Mouse (Mus musculus) neural tube, embryonic 12.5 days (tissue): ENCODE data around the gene Mprip. TPM values are rescaled to one million over a fixed set of nuclear protein-coding genes. Genes with fewer than 3 reads are reported as not detected.

ENCODE experiments used
- ATAC-seq: fragments of 200-750 bp; cut with Nextera tagmentation; 2 replicates; pipeline ENCODE4 v1.8.0; 2017; ENCODE audit warnings: low read depth, mild to moderate bottlenecking, moderate TSS enrichment, moderate library complexity; ENCODE audit not compliant: low FRiP score
- H3K27ac ChIP-seq: fragments of 300-500 bp; sonication (generic); 2 replicates; pipeline ENCODE4 v1.5.1; 2016
- H3K27me3 ChIP-seq: fragments of 300-500 bp; sonication (generic); replicated peaks from 2 replicates; pipeline ENCODE4 v1.6.1; 2016; ENCODE audit warnings: mild to moderate bottlenecking
- H3K36me3 ChIP-seq: fragments of 300-500 bp; sonication (generic); 2 replicates; pipeline ENCODE4 v1.6.1; 2016; ENCODE audit warnings: mild to moderate bottlenecking
- H3K4me1 ChIP-seq: fragments of 300-500 bp; sonication (generic); 2 replicates; pipeline ENCODE4 v1.6.1; 2016
- H3K4me2 ChIP-seq: fragments of 300-500 bp; sonication (generic); replicated peaks from 2 replicates; pipeline ENCODE4 v1.6.1; 2016; ENCODE audit warnings: mild to moderate bottlenecking
- H3K4me3 ChIP-seq: fragments of 300-500 bp; sonication (generic); 2 replicates; pipeline ENCODE4 v1.5.1; 2016
- H3K9ac ChIP-seq: fragments of 300-500 bp; sonication (generic); 2 replicates; pipeline ENCODE4 v1.6.1; 2016; ENCODE audit warnings: mild to moderate bottlenecking
- H3K9me3 ChIP-seq: fragments of 300-500 bp; sonication (generic); 2 replicates; pipeline ENCODE4 v1.6.1; 2016; ENCODE audit warnings: mild to moderate bottlenecking
- WGBS: fragments of 180-500 bp; shearing (Covaris S2); methylation state at CpG from one replicate; pipeline ENCODE4 v1.1.7; 2016; 5-methylcytosine and 5-hydroxymethylcytosine counted together
- polyA plus RNA-seq: library from polyadenylated mRNA; unstranded; fragments of >200 nt; fragmentation: Nextera tagmentation; extraction: Ambion mirVana; gene quantifications from 2 replicates; pipeline ENCODE4 v1.2.1, GENCODE M21; 2016

Mprip gene
- polyA plus RNA-seq, 1 experiment from 2014 or later: 123 TPM

DNA sequence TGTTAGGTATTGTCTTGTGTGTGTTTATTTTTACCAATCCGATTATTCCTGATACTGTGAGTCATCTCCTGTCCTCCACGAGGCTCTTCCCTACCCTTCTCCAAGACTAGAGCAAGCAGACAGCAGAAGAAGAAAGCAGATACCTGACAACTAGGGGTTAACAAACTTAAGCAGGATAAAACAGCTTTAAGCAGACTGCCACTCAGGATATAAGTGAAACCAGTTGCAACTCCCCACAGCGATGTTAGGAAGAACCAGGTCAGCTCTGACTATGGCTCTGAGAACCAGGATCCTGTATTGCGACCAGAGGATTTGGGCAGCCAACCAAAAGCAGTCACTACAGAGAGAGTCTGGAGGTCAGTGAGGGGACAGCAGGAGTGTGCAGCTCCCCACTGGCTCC, 150.1 kb downstream of the Mprip start:
- peaks cover 24% of the 10 kb centered on the region for H3K36me3 ChIP-seq
- H3K9ac ChIP-seq: no peak overlapping the region
- no peak for ATAC-seq
- no peak overlapping the region for H3K27ac ChIP-seq
- H3K27me3 ChIP-seq: no peaks in the 10 kb centered on the region
- peaks cover 10% of the 10 kb centered on the region for H3K4me1 ChIP-seq
- no peak overlapping the region for H3K4me2 ChIP-seq
- 82% methylated on average over 4 of the region's 4 CpGs for whole genome bisulfite sequencing
- no peak overlapping the region for H3K4me3 ChIP-seq
- H3K9me3 ChIP-seq: no peaks in the 10 kb centered on the region

DNA sequence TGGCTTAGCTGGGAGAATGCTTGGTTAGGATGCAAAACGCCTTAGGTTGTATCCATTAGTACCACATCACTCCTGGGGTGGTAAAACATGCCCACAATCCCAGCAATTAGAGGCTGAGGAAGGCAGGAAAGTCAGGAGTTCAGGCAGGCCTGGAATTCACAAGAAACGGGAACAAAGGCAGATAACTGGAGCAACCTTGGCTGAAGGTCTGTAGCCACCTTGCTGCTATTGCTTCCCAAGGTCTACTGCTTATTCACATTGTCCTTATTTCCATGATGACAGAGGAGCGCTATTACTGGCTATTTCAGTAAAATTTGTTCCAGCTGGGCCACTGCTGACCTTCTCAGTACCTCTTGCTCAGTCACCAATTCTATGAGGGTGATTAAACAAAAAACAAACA, 152.2 kb downstream of the Mprip start:
- H3K4me2 ChIP-seq: no peak overlapping the region
- H3K36me3 ChIP-seq: peaks cover 29% of the 10 kb centered on the region
- H3K9me3 ChIP-seq: no peaks in the 10 kb centered on the region
- no peak for ATAC-seq
- no peaks in the 10 kb centered on the region for H3K27me3 ChIP-seq
- no peak overlapping the region for H3K4me3 ChIP-seq
- peaks cover 9% of the 10 kb centered on the region for H3K4me1 ChIP-seq
- no peak overlapping the region for H3K9ac ChIP-seq
- no peak overlapping the region for H3K27ac ChIP-seq
- 73% methylated on average over 3 of the region's 3 CpGs for WGBS

DNA sequence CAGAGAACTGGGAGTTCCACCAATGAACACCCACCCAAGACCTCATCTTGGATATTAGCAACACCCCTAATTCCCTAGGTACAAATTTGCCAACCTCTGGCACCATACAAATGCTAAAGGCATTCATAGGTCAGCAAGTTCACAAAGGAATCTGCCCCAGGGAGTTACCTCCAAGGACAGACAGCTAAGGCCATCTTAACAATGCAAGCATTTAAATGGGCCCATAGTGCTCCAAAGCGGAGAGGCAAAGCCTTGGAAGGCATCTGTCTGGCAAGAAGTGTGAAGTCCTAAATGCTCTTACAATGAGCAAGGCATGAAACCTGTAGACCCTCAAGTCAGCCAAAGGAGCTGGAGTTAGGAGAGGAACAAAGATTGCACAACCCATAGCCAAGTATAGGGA, 153.2 kb downstream of the Mprip start:
- H3K4me1 ChIP-seq: no peaks in the 10 kb centered on the region
- no peak for ATAC-seq
- no peak overlapping the region for H3K4me3 ChIP-seq
- no peaks in the 10 kb centered on the region for H3K27me3 ChIP-seq
- no peak overlapping the region for H3K27ac ChIP-seq
- H3K36me3 ChIP-seq: peaks cover 39% of the 10 kb centered on the region
- 78% methylated on average over 1 of the region's 1 CpGs for WGBS
- no peak overlapping the region; the same call in 1 of the 2 replicates for H3K9ac ChIP-seq
- no peak overlapping the region for H3K4me2 ChIP-seq
- H3K9me3 ChIP-seq: no peaks in the 10 kb centered on the region

DNA sequence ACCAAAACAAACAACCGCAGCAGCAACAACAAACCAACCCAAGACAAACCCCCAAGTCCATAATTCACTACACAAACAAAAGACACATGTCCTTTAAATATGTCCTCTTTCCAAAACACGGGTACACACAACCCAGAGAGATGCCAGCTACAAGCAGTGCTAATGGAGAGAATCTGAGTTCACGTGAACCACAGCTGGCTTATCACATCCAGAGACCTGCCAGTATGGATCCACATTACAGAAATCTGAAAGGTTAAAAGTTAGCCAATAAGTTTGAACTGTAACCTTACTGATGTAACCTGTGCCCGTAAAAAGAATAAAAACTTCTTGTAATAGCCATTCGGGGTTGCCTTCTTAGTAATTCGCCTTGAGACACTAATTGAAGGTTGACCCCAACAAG, 153.8 kb downstream of the Mprip start:
- Histone ChIP-seq H3K9me3 (no peaks in the 10 kb centered on the region), H3K27me3 (no peaks in the 10 kb centered on the region), H3K36me3 (peaks cover 45% of the 10 kb centered on the region), H3K4me1 (no peaks in the 10 kb centered on the region), H3K9ac (no peak overlapping the region), H3K4me2 (no peak overlapping the region), H3K4me3 (no peak overlapping the region), H3K27ac (no peak overlapping the region)
- ATAC-seq: no peak
- 87% methylated on average over 6 of the region's 6 CpGs for WGBS

DNA sequence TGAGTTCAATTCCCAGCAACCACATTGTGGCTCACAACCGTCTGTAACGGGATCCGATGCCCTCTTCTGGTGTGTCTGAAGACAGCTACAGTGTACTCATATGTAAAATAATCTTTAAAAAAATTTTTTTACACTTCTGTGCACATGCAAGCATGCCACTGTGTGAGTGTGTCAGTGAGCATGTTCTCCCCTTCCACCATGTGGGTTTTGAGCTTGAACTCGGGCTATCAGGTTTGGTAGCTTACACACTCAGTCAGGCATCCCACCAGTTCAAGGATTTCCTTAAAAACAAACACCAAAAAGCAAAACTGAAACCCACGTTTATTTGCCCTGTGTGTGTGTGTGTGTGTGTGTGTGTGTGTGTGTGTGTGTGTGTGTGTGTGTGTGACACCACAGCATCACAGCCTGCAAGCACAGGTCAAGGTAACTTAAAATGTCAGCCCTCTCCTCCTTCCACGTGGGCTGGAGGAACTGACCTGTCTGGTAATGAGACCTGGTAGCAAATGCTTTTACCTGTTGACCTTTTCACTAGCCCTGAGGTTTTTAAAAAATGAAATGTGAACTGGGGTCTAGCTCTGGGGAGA, 154.5 kb downstream of the Mprip start:
- 90% methylated on average over 6 of the region's 6 CpGs for WGBS

DNA sequence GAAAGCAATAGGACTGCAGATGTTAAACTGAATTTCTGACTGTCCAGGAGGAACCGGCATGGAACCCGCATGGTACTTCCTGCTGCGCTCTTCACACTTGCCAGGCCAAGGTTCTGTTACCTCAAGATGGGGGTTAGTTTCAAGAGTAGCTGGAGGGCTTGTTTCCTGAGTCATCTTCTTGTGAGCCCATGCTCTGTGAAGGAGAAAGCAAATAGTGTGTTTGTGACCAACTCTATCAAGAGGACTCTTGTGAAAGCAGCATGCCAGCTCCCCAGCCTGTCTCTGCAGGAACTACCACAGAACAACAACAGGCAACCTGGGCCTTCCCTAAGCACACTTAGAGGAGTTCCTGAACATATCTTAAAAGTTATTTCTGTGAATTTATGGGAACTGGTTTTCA, 156.8 kb downstream of the Mprip start:
- no peak overlapping the region for H3K4me2 ChIP-seq
- H3K36me3 ChIP-seq: peaks cover 69% of the 10 kb centered on the region
- no peaks in the 10 kb centered on the region for H3K9me3 ChIP-seq
- no peaks in the 10 kb centered on the region for H3K4me1 ChIP-seq
- H3K27me3 ChIP-seq: no peaks in the 10 kb centered on the region
- ATAC-seq: no peak
- no peak overlapping the region for H3K27ac ChIP-seq
- 92% methylated on average over 3 of the region's 3 CpGs for WGBS
- no peak overlapping the region for H3K4me3 ChIP-seq
- H3K9ac ChIP-seq: no peak overlapping the region

More for the DNA sequence above, 154.5 kb downstream of the Mprip start:
- Histone ChIP-seq H3K4me3 (no peak overlapping the region), H3K4me2 (no peak overlapping the region), H3K9me3 (no peaks in the 10 kb centered on the region), H3K36me3 (peaks cover 52% of the 10 kb centered on the region), H3K9ac (no peak overlapping the region), H3K27me3 (no peaks in the 10 kb centered on the region), H3K27ac (no peak overlapping the region), H3K4me1 (no peaks in the 10 kb centered on the region)
- no peak for ATAC-seq

DNA sequence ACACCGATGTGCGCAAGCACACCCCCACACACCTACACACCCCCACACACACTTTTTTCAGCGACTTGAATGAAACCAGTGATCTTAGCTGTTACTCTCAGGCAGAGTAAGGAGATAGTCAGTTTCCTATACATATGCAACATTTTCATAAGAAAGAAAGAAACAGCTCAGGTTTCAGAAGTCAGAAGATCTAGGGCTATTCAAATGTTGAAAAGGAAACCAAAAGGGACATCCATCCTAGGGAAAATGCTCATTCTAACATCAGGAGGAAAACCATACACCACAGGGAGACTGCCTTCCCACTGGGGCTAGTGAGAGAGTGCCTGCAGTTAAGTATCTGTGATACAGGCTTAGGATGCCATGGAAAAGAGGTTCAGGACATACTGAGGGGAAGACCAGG, 160.5 kb downstream of the Mprip start:
- 88% methylated on average over 3 of the region's 3 CpGs for WGBS
- H3K4me3 ChIP-seq: no peak overlapping the region
- H3K9ac ChIP-seq: no peak overlapping the region
- H3K36me3 ChIP-seq: peaks cover 88% of the 10 kb centered on the region
- no peak overlapping the region for H3K4me2 ChIP-seq
- no peak overlapping the region for H3K27ac ChIP-seq
- no peak for ATAC-seq
- H3K9me3 ChIP-seq: no peaks in the 10 kb centered on the region
- no peaks in the 10 kb centered on the region for H3K4me1 ChIP-seq
- no peaks in the 10 kb centered on the region for H3K27me3 ChIP-seq

Other genes with a start within 250 kb of the Mprip start
- 13.6 and 14.5 TPM in 2 replicates for gene Jmjd4, start 211.3 kb upstream of the Mprip start, polyA plus RNA-seq
- gene Snap47, start 210.1 kb upstream of the Mprip start, polyA plus RNA-seq: 278 and 282 TPM in 2 replicates
- gene Zfp867, start 188.8 kb upstream of the Mprip start, polyA plus RNA-seq: 10.1 and 10.5 TPM in 2 replicates
- 23.4 and 23.8 TPM in 2 replicates for gene Zkscan17, start 134.6 kb upstream of the Mprip start, polyA plus RNA-seq
- 0.13 and 0.22 TPM in 2 replicates for gene Nlrp3, start 119.7 kb upstream of the Mprip start, polyA plus RNA-seq
- gene Olfr222, start 85.1 kb upstream of the Mprip start, polyA plus RNA-seq: not detected in 2 replicates
- not detected in 2 replicates for gene Olfr223, start 68.0 kb upstream of the Mprip start, polyA plus RNA-seq
- gene Pld6, start 126.3 kb downstream of the Mprip start, polyA plus RNA-seq: 1.0 and 1.7 TPM in 2 replicates
- gene Flcn, start 148.7 kb downstream of the Mprip start, polyA plus RNA-seq: 33.3 and 34.4 TPM in 2 replicates
- gene Nt5m, start 178.1 kb downstream of the Mprip start, polyA plus RNA-seq: 52.3 and 53.8 TPM in 2 replicates
- gene Cops3, start 178.5 kb downstream of the Mprip start, polyA plus RNA-seq: 209 and 214 TPM in 2 replicates